Mouse (Mus musculus) CH12.LX (cell line): ENCODE data around the gene Micall2.

Source experiments
- CTCF ChIP-seq, 2 experiments: IDR thresholded peaks in 1 of 2; conservative IDR thresholded peaks in 1 of 2; 2 replicates each; pipeline ENCODE4 v1.5.1; 2011 to 2012; ENCODE audit warnings: low read depth in 2 of 2, low read length in 2 of 2, improper control_type of control experiment in 1 of 2, inconsistent platforms in 1 of 2, mild to moderate bottlenecking in 1 of 2, moderate library complexity in 1 of 2
- POLR2AphosphoS2 ChIP-seq: IDR thresholded peaks from 2 replicates; pipeline ENCODE4 v1.6.1; 2011; ENCODE audit warnings: low read depth, low read length, improper control_type of control experiment
- TCF12 ChIP-seq: IDR thresholded peaks from 2 replicates; pipeline ENCODE4 v1.6.1; 2014; ENCODE audit warnings: low read depth, mild to moderate bottlenecking, inconsistent platforms, low read length, improper control_type of control experiment
- USF1 ChIP-seq: IDR thresholded peaks from 2 replicates; pipeline ENCODE4 v1.6.1; 2014; ENCODE audit warnings: low read depth, mild to moderate bottlenecking, inconsistent platforms, low read length, improper control_type of control experiment
- USF2 ChIP-seq: conservative IDR thresholded peaks from 2 replicates; pipeline ENCODE4 v1.6.1; 2011; ENCODE audit warnings: low read depth, low read length, improper control_type of control experiment

GRCm38 (mm10) chr5:139658865-139659264, 77.3 kb downstream of the Micall2 start:
- TF ChIP-seq POLR2AphosphoS2 (no peak), USF2 (no peak), CTCF (conservative IDR thresholded peaks at IDR 0.05 in 1 of 2, IDR thresholded peaks at IDR 0.05 in 1 of 2; ENCODE audit: low read depth in 2 of 2, low read length in 2 of 2) (no peak), TCF12 (no peak), USF1 (no peak)
